Mouse (Mus musculus): ENCODE results near the gene Cdk9. TPM values are rescaled to one million over a fixed set of nuclear protein-coding genes. Genes with fewer than 3 reads are reported as not detected.

Gene Cdk9
- polyA plus RNA-seq, 1 experiment from 2014 or later: 93.3 TPM

GRCm38 (mm10) chr2:32722046-32722445 lies 9.2 kb upstream of the Cdk9 start:
- TF ChIP-seq CTCF (IDR thresholded peaks at IDR 0.05): no peak
- ATAC-seq: no peak
- no peaks in the 10 kb centered on the region for H3K27me3 ChIP-seq
- ChIA-PET CTCF (no interaction called here), POLR2A (no interaction called here)
- DNase-seq (ENCODE audit: low read depth, low spot score): no peak
- in situ Hi-C loops (cut with MboI; ENCODE audit: low pct_unique_long_range_greater_than_20kb): no loop called here

GRCm38 (mm10) chr2:32720681-32721229 lies 7.9 kb upstream of the Cdk9 start, which contains the start of gene Sh2d3c:
Gene Sh2d3c, plus strand, starts transcription at chr2:32721055.
- no peaks in the 10 kb centered on the region for H3K27me3 ChIP-seq
- CTCF ChIA-PET: no interaction called here
- TF ChIP-seq CTCF (IDR thresholded peaks at IDR 0.05): no peak
- POLR2A ChIA-PET: no interaction called here
- no peak for DNase-seq (ENCODE audit: low read depth, low spot score)
- in situ Hi-C loops (cut with MboI; ENCODE audit: low pct_unique_long_range_greater_than_20kb): no loop called here
- no peak for ATAC-seq

- TF ChIP-seq CTCF (IDR thresholded peaks at IDR 0.05): no peak
- in situ Hi-C loops (cut with MboI; ENCODE audit: low pct_unique_long_range_greater_than_20kb): no loop called here
- POLR2A ChIA-PET: no interaction called here
- no peaks in the 10 kb centered on the region for H3K27me3 ChIP-seq
- CTCF ChIA-PET: no interaction called here
- no peak for DNase-seq (ENCODE audit: low read depth, low spot score)
- no peak for ATAC-seq
Measured at GRCm38 (mm10) chr2:32720053-32720452, 7.2 kb upstream of the Cdk9 start.

GRCm38 (mm10) chr2:32718761-32719160 lies 5.9 kb upstream of the Cdk9 start:
- ChIA-PET CTCF (no interaction called here), POLR2A (no interaction called here)
- TF ChIP-seq CTCF (IDR thresholded peaks at IDR 0.05): no peak
- ATAC-seq (peak; percentile 14), DNase-seq (ENCODE audit: low read depth, low spot score) (no peak)
- in situ Hi-C loops (cut with MboI; ENCODE audit: low pct_unique_long_range_greater_than_20kb): no loop called here
- no peaks in the 10 kb centered on the region for H3K27me3 ChIP-seq

- no peaks in the 10 kb centered on the region for H3K27me3 ChIP-seq
- CTCF ChIA-PET: interaction anchor here (1.0 to 3.7 kb wide), 4 partner anchors 14 to 143 kb away, joined by 3 to 27 read pairs (median 4); partner anchors contain the start of gene Tor2a
- no peak for DNase-seq (ENCODE audit: low read depth, low spot score)
- POLR2A ChIA-PET: interaction anchor here (2.8 kb wide), 1 partner anchor 41 kb away, joined by 15 read pairs; the partner anchor contains the start of gene Tor2a
- in situ Hi-C loops (cut with MboI; ENCODE audit: low pct_unique_long_range_greater_than_20kb): loop anchor here (5.0 kb wide), 2 partner anchors 42 to 137 kb away; partner anchors contain the start of gene Tor2a
- no peak for TF ChIP-seq CTCF (IDR thresholded peaks at IDR 0.05)
- no peak for ATAC-seq
Measured at GRCm38 (mm10) chr2:32714987-32715425, 2.1 kb upstream of the Cdk9 start.

GRCm38 (mm10) chr2:32714117-32714986 lies 1.5 kb upstream of the Cdk9 start:
- no peak for DNase-seq (ENCODE audit: low read depth, low spot score)
- ATAC-seq: no peak
- no peak for TF ChIP-seq CTCF (IDR thresholded peaks at IDR 0.05)
- in situ Hi-C loops (cut with MboI; ENCODE audit: low pct_unique_long_range_greater_than_20kb): loop anchor here (5.0 kb wide), 2 partner anchors 43 to 138 kb away; partner anchors contain the start of gene Tor2a
- ChIA-PET POLR2A (interaction anchor here (0.5 to 2.8 kb wide), 3 partner anchors 35 to 198 kb away, joined by 4 to 15 read pairs (median 4); partner anchors contain the start of gene Tor2a), CTCF (interaction anchor here (0.8 to 3.7 kb wide), 10 partner anchors 15 to 224 kb away, joined by 3 to 27 read pairs (median 4); partner anchors contain the start of gene Tor2a)
- H3K27me3 ChIP-seq: no peaks in the 10 kb centered on the region

GRCm38 (mm10) chr2:32712586-32712933 lies 316 bp downstream of the Cdk9 start:
- in situ Hi-C loops (cut with MboI; ENCODE audit: low pct_unique_long_range_greater_than_20kb): loop anchor here (5.0 kb wide), 2 partner anchors 45 to 140 kb away; partner anchors contain the start of gene Tor2a

GRCm38 (mm10) chr2:32712108-32712551 lies 746 bp downstream of the Cdk9 start:
- no peak for TF ChIP-seq CTCF (IDR thresholded peaks at IDR 0.05)
- in situ Hi-C loops (cut with MboI; ENCODE audit: low pct_unique_long_range_greater_than_20kb): loop anchor here (5.0 kb wide), 2 partner anchors 45 to 140 kb away; partner anchors contain the start of gene Tor2a
- no peak for DNase-seq (ENCODE audit: low read depth, low spot score)
- CTCF ChIA-PET: no interaction called here
- peak; percentile 27 for ATAC-seq
- no peaks in the 10 kb centered on the region for H3K27me3 ChIP-seq
- POLR2A ChIA-PET: interaction anchor here (1.0 to 1.3 kb wide), 3 partner anchors 9 to 129 kb away, joined by 3 to 4 read pairs (median 4); partner anchors contain the start of gene Tor2a

More at GRCm38 (mm10) chr2:32712586-32712933, 316 bp downstream of the Cdk9 start:
- H3K27me3 ChIP-seq: no peaks in the 10 kb centered on the region
- ChIA-PET CTCF (interaction anchor here (1.0 kb wide), 1 partner anchor 38 kb away, joined by 4 read pairs; no protein-coding TSS in a partner anchor), POLR2A (interaction anchor here (1.0 to 1.3 kb wide), 3 partner anchors 9 to 129 kb away, joined by 3 to 4 read pairs (median 4); partner anchors contain the start of gene Tor2a)
- no peak for TF ChIP-seq CTCF (IDR thresholded peaks at IDR 0.05)
- no peak for DNase-seq (ENCODE audit: low read depth, low spot score)
- peak; percentile 61 for ATAC-seq

GRCm38 (mm10) chr2:32711301-32712056 lies 1.4 kb downstream of the Cdk9 start:
- TF ChIP-seq CTCF (IDR thresholded peaks at IDR 0.05): no peak
- POLR2A ChIA-PET: interaction anchor here (1.2 to 1.4 kb wide), 3 partner anchors 8 to 130 kb away, joined by 3 to 4 read pairs (median 3); no protein-coding TSS in a partner anchor
- in situ Hi-C loops (cut with MboI; ENCODE audit: low pct_unique_long_range_greater_than_20kb): loop anchor here (5.0 kb wide), 2 partner anchors 46 to 141 kb away; partner anchors contain the start of gene Tor2a
- ATAC-seq (no peak), DNase-seq (ENCODE audit: low read depth, low spot score) (no peak)
- H3K27me3 ChIP-seq: no peaks in the 10 kb centered on the region
- CTCF ChIA-PET: no interaction called here
